Mouse (Mus musculus) mouse trophoblast stem cell (cell line): ENCODE results near the gene Hid1.

Experiments
- in situ Hi-C, 2 experiments: fragments of 300-500 bp; cut with MseI, MboI; formaldehyde crosslinking; loops; 2 replicates in 1 of 2; 3 replicates in 1 of 2; pipeline ENCODE4 v1.15.1; 2025

Gene Hid1

GRCm38 (mm10) chr11:115374695-115375425 is 7.3 kb upstream of the Hid1 start:
- in situ Hi-C loops = no loop called here

DNA sequence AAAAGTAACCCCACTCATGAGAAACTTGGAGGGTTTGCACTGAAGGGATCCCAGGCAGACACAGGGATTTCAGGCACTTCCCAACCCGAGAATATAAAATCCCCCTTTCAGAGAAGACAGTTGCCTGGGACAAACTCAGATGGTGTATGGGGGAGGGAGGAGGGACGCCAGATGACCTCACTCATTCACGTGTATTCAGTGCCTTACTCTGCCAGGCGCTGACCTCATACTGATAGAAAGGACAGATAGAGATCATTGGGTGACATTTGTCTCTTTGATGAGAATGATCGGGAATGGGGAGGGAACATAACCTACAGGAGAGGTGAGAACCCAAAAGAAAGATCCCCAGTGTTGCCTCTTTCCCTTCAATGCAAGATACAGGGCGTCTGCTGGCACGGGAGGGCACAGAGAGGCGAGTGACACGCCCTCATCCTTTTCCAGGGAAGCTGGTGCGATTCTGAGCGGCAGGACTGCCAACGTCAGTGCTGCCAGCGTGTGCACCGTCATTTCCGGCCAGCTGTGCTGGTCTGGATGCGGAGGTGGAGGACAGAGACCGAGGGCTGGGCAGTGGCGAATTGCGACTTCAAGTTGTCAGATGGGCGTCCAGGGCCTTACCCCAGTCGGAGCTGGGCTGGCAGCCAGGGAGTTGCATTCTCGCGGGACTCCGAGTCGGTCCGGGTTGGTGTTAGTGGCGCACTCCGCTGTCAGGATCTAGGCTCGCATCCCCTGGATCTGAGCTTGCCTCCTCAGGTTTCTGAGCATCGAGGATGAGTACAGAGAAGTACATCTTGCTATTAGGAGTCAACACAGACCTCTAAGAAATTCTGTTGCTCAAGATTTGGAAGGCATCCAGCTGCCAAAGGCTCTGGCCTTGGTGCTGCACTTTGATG is 6.5 kb upstream of the Hid1 start:
- in situ Hi-C loops = no loop called here

DNA sequence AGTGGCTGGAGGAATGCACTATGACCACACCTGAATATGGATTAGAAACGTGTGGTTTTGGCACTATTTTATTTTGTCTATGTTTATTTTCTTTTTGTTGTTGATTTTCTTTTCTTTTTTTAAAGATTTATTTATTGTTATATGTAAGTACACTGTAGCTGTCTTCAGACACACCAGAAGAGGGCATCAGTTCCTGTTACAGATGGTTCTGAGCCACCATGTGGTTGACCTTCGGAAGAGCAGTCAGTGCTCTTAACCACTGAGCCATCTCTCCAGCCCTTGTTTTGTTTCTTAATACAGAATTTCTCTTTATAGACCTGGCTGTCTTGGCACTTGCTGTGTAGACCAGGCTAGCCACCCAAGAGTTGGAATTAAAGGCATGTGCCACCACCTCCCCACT is 5.2 kb upstream of the Hid1 start:
- in situ Hi-C loops = no loop called here

DNA sequence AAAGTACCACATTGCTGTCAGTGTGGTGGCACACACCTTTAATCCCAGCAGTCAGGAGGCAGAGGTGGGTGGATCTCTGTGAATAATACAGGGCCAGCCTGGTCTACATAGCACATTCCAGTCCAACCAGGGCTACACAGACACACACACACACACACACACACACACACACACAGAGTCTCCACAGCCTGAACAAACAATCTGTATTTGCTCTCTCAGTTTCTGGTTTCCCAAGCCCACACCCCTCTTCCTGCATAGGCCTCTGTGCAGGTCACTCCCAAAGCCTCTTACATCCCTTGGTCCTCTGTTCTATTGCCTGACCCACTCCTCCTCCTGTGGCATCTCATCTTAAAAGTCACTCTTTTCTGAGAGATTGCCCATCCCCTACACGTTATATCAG is 4.5 kb upstream of the Hid1 start:
- in situ Hi-C loops = no loop called here

DNA sequence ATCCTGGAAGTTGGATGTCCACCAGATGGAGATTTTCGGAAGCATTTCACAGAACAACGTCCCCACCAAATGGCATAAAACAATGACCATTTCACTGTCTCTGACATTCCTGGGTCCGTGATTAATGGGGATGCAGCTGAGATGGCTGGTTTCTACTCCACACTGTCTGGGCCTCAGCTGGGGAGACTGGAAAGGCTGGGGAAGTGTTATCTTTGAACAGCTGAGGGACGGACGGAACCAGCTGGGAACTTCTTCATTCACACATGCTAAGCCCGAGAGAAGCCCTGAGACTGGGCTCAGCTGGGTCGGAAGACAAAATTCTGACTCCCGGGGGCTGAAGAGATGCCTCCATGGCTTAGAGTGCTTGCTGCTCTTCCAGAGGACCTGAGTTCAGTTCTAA is 3.8 kb upstream of the Hid1 start:
- in situ Hi-C loops = no loop called here

DNA sequence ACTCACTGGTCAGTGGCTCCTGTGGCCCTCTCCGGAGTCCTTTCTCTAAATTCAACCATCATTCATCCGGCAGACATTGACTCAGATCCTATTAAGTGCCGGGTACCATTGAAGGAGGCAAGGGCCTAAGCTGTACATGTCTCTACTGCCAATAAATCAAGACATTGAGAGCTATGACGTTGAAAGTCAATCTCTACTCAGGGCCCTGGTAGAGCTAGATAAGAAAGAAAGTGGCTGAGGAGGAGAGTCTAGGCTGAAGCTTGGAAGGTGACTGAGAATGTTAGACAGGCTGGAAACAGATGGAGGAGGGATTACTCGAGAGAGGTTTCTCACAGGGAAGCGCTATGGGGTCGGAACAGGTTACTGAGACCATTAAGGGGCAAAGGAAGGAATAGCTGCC is 2.8 kb upstream of the Hid1 start:
- in situ Hi-C loops = no loop called here

GRCm38 (mm10) chr11:115366706-115367394 is 706 bp downstream of the Hid1 start:
- in situ Hi-C loops = no loop called here

- in situ Hi-C loops = no loop called here
These were observed 1.4 kb downstream of the Hid1 start for GRCm38 (mm10) chr11:115366039-115366705.

- in situ Hi-C loops = no loop called here
These were observed 3.4 kb downstream of the Hid1 start for GRCm38 (mm10) chr11:115364136-115364535.

DNA sequence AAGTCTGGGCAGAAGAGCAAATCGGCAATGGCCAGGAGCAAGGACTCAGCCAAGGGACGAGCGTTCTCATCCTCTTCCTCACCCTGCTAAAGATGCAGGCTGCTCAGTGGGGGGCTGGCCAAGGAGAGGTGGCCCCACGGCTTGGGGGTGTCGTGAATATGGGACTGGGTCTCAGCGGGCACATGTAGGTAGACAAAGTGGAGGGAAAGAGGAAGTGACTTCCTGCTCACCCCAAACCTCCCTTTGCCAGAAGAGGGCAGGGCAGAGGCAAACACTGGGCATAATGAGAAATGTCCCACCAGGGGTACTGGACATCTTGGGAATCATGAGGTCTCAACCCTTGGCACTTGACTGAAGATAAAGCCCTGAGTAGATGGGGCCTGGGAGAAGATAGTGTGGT is 7.8 kb downstream of the Hid1 start:
- in situ Hi-C loops = loop anchor here in 1 of 2 experiments (5.0 kb wide), 1 partner anchor 42 kb away; no protein-coding TSS in a partner anchor

- in situ Hi-C loops = loop anchor here in 1 of 2 experiments (5.0 kb wide), 1 partner anchor 42 kb away; no protein-coding TSS in a partner anchor
These were observed 8.3 kb downstream of the Hid1 start for GRCm38 (mm10) chr11:115359293-115359692.

GRCm38 (mm10) chr11:115358468-115358867 is 9.1 kb downstream of the Hid1 start:
- in situ Hi-C loops = loop anchor here in 1 of 2 experiments (5.0 kb wide), 1 partner anchor 41 kb away; no protein-coding TSS in a partner anchor

- in situ Hi-C loops = no loop called here
These were observed 13.4 kb downstream of the Hid1 start for GRCm38 (mm10) chr11:115354183-115354582.

- in situ Hi-C loops = no loop called here
These were observed 14.2 kb downstream of the Hid1 start for GRCm38 (mm10) chr11:115353375-115353774.

- in situ Hi-C loops = no loop called here
These were observed 17.6 kb downstream of the Hid1 start for GRCm38 (mm10) chr11:115349976-115350375.

GRCm38 (mm10) chr11:115348681-115349248 is 18.8 kb downstream of the Hid1 start:
- in situ Hi-C loops = no loop called here

DNA sequence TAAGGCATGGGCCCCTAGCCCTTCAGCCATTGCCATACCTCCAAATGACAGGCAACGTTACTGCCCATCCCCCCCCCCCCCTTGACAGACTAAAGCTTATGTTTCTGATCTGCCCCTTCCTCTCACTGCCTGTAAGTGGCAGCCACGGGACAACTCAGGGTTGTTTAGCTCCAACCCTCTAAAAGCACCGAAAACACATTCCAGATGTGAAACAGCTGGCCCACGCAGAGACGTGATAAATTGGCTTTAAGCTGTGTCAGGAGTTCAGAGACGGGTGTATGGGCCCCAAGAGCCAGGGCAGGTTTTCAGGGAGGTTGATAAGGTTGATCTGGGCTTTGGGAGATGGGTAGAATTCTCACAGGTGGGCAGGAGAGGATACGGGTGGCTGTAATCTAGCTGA is 22.0 kb downstream of the Hid1 start:
- in situ Hi-C loops = no loop called here

- in situ Hi-C loops = no loop called here
These were observed 22.6 kb downstream of the Hid1 start for GRCm38 (mm10) chr11:115344967-115345366.

GRCm38 (mm10) chr11:115341866-115342265 is 25.7 kb downstream of the Hid1 start:
- in situ Hi-C loops = no loop called here

- in situ Hi-C loops = no loop called here
These were observed 26.3 kb downstream of the Hid1 start for GRCm38 (mm10) chr11:115341246-115341645.

DNA sequence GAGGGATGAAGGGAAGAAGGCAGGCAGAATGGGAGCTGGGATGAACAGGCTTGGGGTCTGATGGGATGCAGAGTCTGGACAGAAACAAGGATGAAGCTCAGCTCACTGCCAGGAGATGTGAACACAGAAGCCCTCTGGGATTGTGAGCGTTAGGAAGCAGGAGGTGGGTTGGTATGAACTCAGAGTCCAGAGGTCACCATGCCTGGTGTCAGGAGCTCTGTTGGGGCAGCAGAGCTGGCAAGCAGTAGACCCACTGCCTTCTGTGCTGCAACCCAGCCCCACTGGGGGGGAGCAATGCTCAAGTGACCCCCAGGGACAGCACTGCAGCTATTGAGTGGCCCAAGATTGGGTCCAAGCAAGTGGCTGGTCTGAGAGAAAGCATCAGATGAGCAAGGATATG is 29.7 kb downstream of the Hid1 start:
- in situ Hi-C loops = no loop called here
